Mouse (Mus musculus) CH12.LX (cell line): ENCODE measurements at regions not wholly inside any gene's neighbourhood (a gene's known extent, or its start where the extent isn't known, plus 50 kb on each side); places are given as distances from the start of the nearest gene placed in this dataset.

ENCODE experiments used
- DNase-seq: peaks from one replicate; pipeline ENCODE4 v3.0.0-alpha.2; 2013; ENCODE audit errors: extremely low read depth
- H3K27ac ChIP-seq: 2 replicates; pipeline ENCODE4 v1.5.1; 2012; ENCODE audit warnings: low read depth, mild to moderate bottlenecking, control low read depth, moderate library complexity; ENCODE audit not compliant: insufficient read depth
- H3K27me3 ChIP-seq: replicated peaks from 2 replicates; pipeline ENCODE3; 2012; ENCODE audit warnings: inconsistent platforms
- H3K36me3 ChIP-seq, 2 experiments: replicated peaks in 1 of 2; 2 replicates each; pipeline versions ENCODE3 to v1.6.1; 2012; ENCODE audit warnings: inconsistent platforms in 1 of 2, low read length in 1 of 2, mild to moderate bottlenecking in 1 of 2, mixed read lengths in 1 of 2, moderate library complexity in 1 of 2; ENCODE audit not compliant: control insufficient read depth in 1 of 2, insufficient read depth in 1 of 2
- H3K4me1 ChIP-seq, 2 experiments: 2 replicates each; pipeline ENCODE4 v1.6.1; 2012; ENCODE audit warnings: inconsistent platforms in 1 of 2, moderate library complexity in 1 of 2; ENCODE audit not compliant: insufficient read depth in 2 of 2, control insufficient read depth in 1 of 2
- H3K4me2 ChIP-seq: 2 replicates; pipeline ENCODE4 v1.6.1; 2012; ENCODE audit warnings: low read depth, mild to moderate bottlenecking, control low read depth; ENCODE audit not compliant: poor library complexity, insufficient read depth, severe bottlenecking
- H3K4me3 ChIP-seq, 3 experiments: fragments of 150-350 bp in 1 of 3; sonication (generic) in 1 of 3; replicated peaks in 1 of 3; 2 replicates each; pipeline versions ENCODE3 to v1.5.1; 2011 to 2012; ENCODE audit warnings: low read depth in 2 of 3, low read length in 2 of 3, mild to moderate bottlenecking in 2 of 3, moderate library complexity in 2 of 3, control low read depth in 1 of 3, improper control_type of control experiment in 1 of 3, inconsistent platforms in 1 of 3, mixed read lengths in 1 of 3; ENCODE audit not compliant: poor library complexity in 1 of 3
- H3K79me2 ChIP-seq: replicated peaks from 2 replicates; pipeline ENCODE4 v1.6.1; 2012; ENCODE audit warnings: mild to moderate bottlenecking, moderate library complexity; ENCODE audit not compliant: control insufficient read depth, poor library complexity, insufficient read depth, severe bottlenecking; ENCODE audit errors: extremely low read depth
- H3K9ac ChIP-seq: 2 replicates; pipeline ENCODE4 v1.6.1; 2012; ENCODE audit warnings: low read depth, mild to moderate bottlenecking, control low read depth, moderate library complexity; ENCODE audit not compliant: insufficient read depth
- H3K9me3 ChIP-seq: replicated peaks from 2 replicates; pipeline ENCODE3; 2012; ENCODE audit warnings: low read length, inconsistent platforms, mixed read lengths
- BHLHE40 ChIP-seq: IDR thresholded peaks from 2 replicates; pipeline ENCODE4 v1.6.1; 2011; ENCODE audit warnings: mild to moderate bottlenecking, low read depth, low read length, improper control_type of control experiment
- CHD2 ChIP-seq: IDR thresholded peaks from 2 replicates; pipeline ENCODE4 v1.6.1; 2011; ENCODE audit warnings: low read length, improper control_type of control experiment
- CTCF ChIP-seq, 2 experiments: IDR thresholded peaks in 1 of 2; conservative IDR thresholded peaks in 1 of 2; 2 replicates each; pipeline ENCODE4 v1.5.1; 2011 to 2012; ENCODE audit warnings: low read depth in 2 of 2, low read length in 2 of 2, improper control_type of control experiment in 1 of 2, inconsistent platforms in 1 of 2, mild to moderate bottlenecking in 1 of 2, moderate library complexity in 1 of 2
- E2F4 ChIP-seq: IDR thresholded peaks from 2 replicates; pipeline ENCODE4 v1.6.1; 2011; ENCODE audit warnings: low read depth, low read length, improper control_type of control experiment; ENCODE audit not compliant: insufficient replicate concordance
- ELF1 ChIP-seq: IDR thresholded peaks from 2 replicates; pipeline ENCODE4 v1.6.1; 2014; ENCODE audit warnings: low read depth, mild to moderate bottlenecking, inconsistent platforms, low read length, improper control_type of control experiment
- EP300 ChIP-seq: IDR thresholded peaks from 2 replicates; pipeline ENCODE4 v1.6.1; 2011; ENCODE audit warnings: low read length, improper control_type of control experiment
- ETS1 ChIP-seq: conservative IDR thresholded peaks from 2 replicates; pipeline ENCODE4 v1.6.1; 2012; ENCODE audit warnings: low read depth, mild to moderate bottlenecking, inconsistent platforms, low read length, improper control_type of control experiment, moderate library complexity
- HCFC1 ChIP-seq: IDR thresholded peaks from 2 replicates; pipeline ENCODE4 v1.6.1; 2012; ENCODE audit warnings: low read depth, mild to moderate bottlenecking, inconsistent platforms, low read length, improper control_type of control experiment
- IRF4 ChIP-seq: IDR thresholded peaks from 2 replicates; pipeline ENCODE4 v1.6.1; 2014; ENCODE audit warnings: low read depth, mild to moderate bottlenecking, inconsistent platforms, low read length, improper control_type of control experiment
- JUN ChIP-seq: IDR thresholded peaks from 2 replicates; pipeline ENCODE4 v1.6.1; 2011; ENCODE audit warnings: low read depth, mild to moderate bottlenecking, low read length, improper control_type of control experiment, moderate library complexity; ENCODE audit not compliant: insufficient read depth
- JUND ChIP-seq: conservative IDR thresholded peaks from 2 replicates; pipeline ENCODE4 v1.6.1; 2011; ENCODE audit warnings: low read depth, low read length, improper control_type of control experiment
- KAT2A ChIP-seq: IDR thresholded peaks from 2 replicates; pipeline ENCODE4 v1.6.1; 2012; ENCODE audit warnings: low read length, improper control_type of control experiment, inconsistent platforms; ENCODE audit not compliant: insufficient replicate concordance
- MAX ChIP-seq: IDR thresholded peaks from 2 replicates; pipeline ENCODE4 v1.6.1; 2011; ENCODE audit warnings: low read length, improper control_type of control experiment
- MAZ ChIP-seq: IDR thresholded peaks from 2 replicates; pipeline ENCODE4 v1.6.1; 2012; ENCODE audit warnings: low read depth, mild to moderate bottlenecking, inconsistent platforms, low read length, improper control_type of control experiment, moderate library complexity
- MEF2A ChIP-seq: IDR thresholded peaks from 2 replicates; pipeline ENCODE4 v1.6.1; 2014; ENCODE audit warnings: low read depth, mild to moderate bottlenecking, inconsistent platforms, low read length, improper control_type of control experiment, borderline replicate concordance
- MXI1 ChIP-seq: IDR thresholded peaks from 2 replicates; pipeline ENCODE4 v1.6.1; 2011; ENCODE audit warnings: mild to moderate bottlenecking, low read depth, low read length, improper control_type of control experiment
- MYC ChIP-seq: IDR thresholded peaks from 2 replicates; pipeline ENCODE4 v1.6.1; 2011; ENCODE audit warnings: low read depth, mild to moderate bottlenecking, improper control_type of control experiment, low read length
- NELFE ChIP-seq: IDR thresholded peaks from 2 replicates; pipeline ENCODE4 v1.6.1; 2011; ENCODE audit warnings: low read depth, low read length, improper control_type of control experiment
- PAX5 ChIP-seq: IDR thresholded peaks from 2 replicates; pipeline ENCODE4 v1.6.1; 2012; ENCODE audit warnings: low read length, inconsistent platforms, mixed read lengths
- POLR2A ChIP-seq: IDR thresholded peaks from 2 replicates; pipeline ENCODE4 v1.6.1; 2011; ENCODE audit warnings: low read depth, mild to moderate bottlenecking, improper control_type of control experiment, low read length
- POLR2AphosphoS2 ChIP-seq: IDR thresholded peaks from 2 replicates; pipeline ENCODE4 v1.6.1; 2011; ENCODE audit warnings: low read depth, low read length, improper control_type of control experiment
- RCOR1 ChIP-seq: conservative IDR thresholded peaks from 2 replicates; pipeline ENCODE4 v1.6.1; 2012; ENCODE audit warnings: low read depth, mild to moderate bottlenecking, inconsistent platforms, low read length, improper control_type of control experiment
- SIN3A ChIP-seq: IDR thresholded peaks from 2 replicates; pipeline ENCODE4 v1.6.1; 2012; ENCODE audit warnings: low read length, improper control_type of control experiment, inconsistent platforms
- SMC3 ChIP-seq: IDR thresholded peaks from 2 replicates; pipeline ENCODE4 v1.6.1; 2011; ENCODE audit warnings: low read depth, low read length, improper control_type of control experiment
- TBP ChIP-seq: conservative IDR thresholded peaks from 2 replicates; pipeline ENCODE4 v1.6.1; 2011; ENCODE audit warnings: low read depth, low read length, improper control_type of control experiment
- TCF12 ChIP-seq: IDR thresholded peaks from 2 replicates; pipeline ENCODE4 v1.6.1; 2014; ENCODE audit warnings: low read depth, mild to moderate bottlenecking, inconsistent platforms, low read length, improper control_type of control experiment
- UBTF ChIP-seq: IDR thresholded peaks from 2 replicates; pipeline ENCODE4 v1.6.1; 2012; ENCODE audit warnings: low read depth, mild to moderate bottlenecking, inconsistent platforms, low read length, improper control_type of control experiment, moderate library complexity
- USF2 ChIP-seq: conservative IDR thresholded peaks from 2 replicates; pipeline ENCODE4 v1.6.1; 2011; ENCODE audit warnings: low read depth, low read length, improper control_type of control experiment
- ZC3H11A ChIP-seq: IDR thresholded peaks from 2 replicates; pipeline ENCODE4 v1.6.1; 2012; ENCODE audit warnings: low read depth, mild to moderate bottlenecking, inconsistent platforms, low read length, improper control_type of control experiment
- ZMIZ1 ChIP-seq: IDR thresholded peaks from 2 replicates; pipeline ENCODE4 v1.6.1; 2012; ENCODE audit warnings: low read depth, mild to moderate bottlenecking, inconsistent platforms, low read length, improper control_type of control experiment
- dilution Hi-C: fragments of 300-500 bp; cut with MboI; formaldehyde crosslinking; loops from 2 replicates; pipeline ENCODE4 v1.14.3; 2020; ENCODE audit warnings: low sequenced_read_pairs; ENCODE audit not compliant: extremely low pct_unique_long_range_greater_than_20kb, extremely low pct_ligation_motif_present
- in situ Hi-C: fragments of 300-500 bp; cut with MboI; formaldehyde crosslinking; loops from 3 replicates; pipeline ENCODE4 v1.14.3; 2019; ENCODE audit warnings: low sequenced_read_pairs, low pct_ligation_motif_present, low pct_unique_long_range_greater_than_20kb, mixed read lengths

DNA sequence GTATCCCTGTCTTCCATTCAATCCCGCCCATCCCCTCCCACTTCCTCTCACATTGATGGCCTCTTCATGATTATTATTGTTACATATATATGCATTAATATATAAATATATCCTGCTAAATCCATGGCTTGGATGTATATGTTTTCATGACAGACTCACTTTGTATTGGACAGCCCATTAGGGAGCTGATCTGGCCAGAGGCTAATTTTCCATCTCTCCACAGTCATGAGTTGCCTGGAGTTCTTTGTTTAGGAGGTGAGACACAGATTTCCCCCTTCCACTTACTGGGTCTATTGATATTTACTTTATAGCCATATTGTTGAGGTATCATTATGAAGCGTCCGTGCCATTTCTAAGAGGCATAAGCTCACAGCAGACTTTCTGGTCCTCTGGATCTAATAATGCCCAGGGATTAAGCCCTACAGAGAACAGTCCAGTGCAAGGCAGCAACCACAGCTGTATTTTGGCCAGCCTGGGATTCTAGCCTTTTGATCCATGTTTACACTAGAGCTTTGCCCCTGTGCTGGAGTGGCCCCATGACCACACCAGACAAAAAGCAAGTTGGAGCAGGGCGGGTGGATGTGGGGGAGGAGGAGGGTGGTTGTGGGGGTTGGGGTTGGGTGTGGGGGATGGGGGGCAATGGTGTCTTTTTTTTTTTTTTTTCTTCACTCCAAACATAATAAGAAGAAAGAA is 878.3 kb upstream of the Car8 start:
- no peaks in the 10 kb centered on the region for H3K9me3 ChIP-seq
- dilution Hi-C loops (no loop called here), in situ Hi-C loops (no loop called here)
- H3K36me3 ChIP-seq, result no peaks in the 10 kb centered on the region
- TF ChIP-seq PAX5 (no peak), ETS1 (no peak), POLR2A (no peak), UBTF (no peak), E2F4 (no peak), RCOR1 (no peak), EP300 (no peak), MXI1 (no peak), JUN (no peak), ZMIZ1 (no peak), POLR2AphosphoS2 (no peak), CTCF (conservative IDR thresholded peaks at IDR 0.05 in 1 of 2, IDR thresholded peaks at IDR 0.05 in 1 of 2; ENCODE audit: low read depth in 2 of 2, low read length in 2 of 2) (no peak), SMC3 (no peak), CHD2 (no peak), MYC (no peak), ZC3H11A (no peak)
- no peak for DNase-seq
- peaks cover 5 to 44% of the 10 kb centered on the region in 2 experiments; a peak in 3 of 4 replicates for H3K4me1 ChIP-seq
- H3K79me2 ChIP-seq, result no peaks in the 10 kb centered on the region
- no peaks in the 10 kb centered on the region for H3K27me3 ChIP-seq
- no peak overlapping the region for H3K4me3 ChIP-seq
- no peak overlapping the region for H3K27ac ChIP-seq
- no peak overlapping the region for H3K9ac ChIP-seq
- no peak overlapping the region for H3K4me2 ChIP-seq

DNA sequence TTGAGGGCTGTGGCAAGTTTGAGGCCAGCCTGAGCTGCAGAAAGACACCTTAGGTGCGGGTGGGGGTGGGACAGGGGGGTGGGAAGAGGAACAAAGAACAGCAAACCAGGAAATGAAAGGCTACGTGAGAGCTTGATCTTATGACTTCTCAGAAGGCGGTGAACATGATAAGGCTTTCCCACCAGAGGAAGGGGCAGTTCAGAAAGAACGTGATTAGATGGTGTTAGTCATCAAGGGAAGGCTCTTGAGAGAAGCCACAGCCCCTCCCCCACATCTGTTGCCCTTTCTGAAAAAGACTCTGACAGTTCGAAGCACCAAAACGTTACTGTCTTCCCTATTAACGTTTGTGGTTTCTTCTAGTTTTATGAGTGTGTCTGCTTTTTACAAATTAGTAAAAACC is 877.0 kb upstream of the Car8 start:
- H3K9me3 ChIP-seq, result no peaks in the 10 kb centered on the region
- H3K79me2 ChIP-seq, result no peaks in the 10 kb centered on the region
- TF ChIP-seq HCFC1 (peak; percentile 46; the same call in 1 of the 2 replicates), JUND (peak; percentile 69), KAT2A (no peak), MEF2A (peak; percentile 83), NELFE (no peak), ETS1 (peak; percentile 98), EP300 (peak; percentile 81), USF2 (no peak), ELF1 (peak; percentile 81), MXI1 (peak; percentile 43; the same call in 1 of the 2 replicates), CHD2 (peak; percentile 92), UBTF (no peak), POLR2AphosphoS2 (no peak), SIN3A (peak; percentile 66; the same call in 1 of the 2 replicates), IRF4 (peak; percentile 86), JUN (peak; percentile 42; the same call in 1 of the 2 replicates), TCF12 (peak; percentile 69; the same call in 1 of the 2 replicates), BHLHE40 (peak; percentile 98), TBP (0 out of 2 replicates have a peak, but pooled peaks have one; percentile 34), MAZ (0 out of 2 replicates have a peak, but pooled peaks have one; percentile 59), MYC (0 out of 2 replicates have a peak, but pooled peaks have one; percentile 46), MAX (peak; percentile 78)
- H3K9ac ChIP-seq, result peak overlapping the region; percentile 2; the same call in 1 of the 2 replicates
- no peak overlapping the region for H3K27ac ChIP-seq
- peak overlapping the region; percentile 79 for H3K4me2 ChIP-seq
- no peak overlapping the region for H3K4me3 ChIP-seq
- peak; percentile 95 for DNase-seq
- H3K4me1 ChIP-seq, result peaks cover 5 to 44% of the 10 kb centered on the region in 2 experiments; a peak in 3 of 4 replicates
- H3K36me3 ChIP-seq, result no peaks in the 10 kb centered on the region
- H3K27me3 ChIP-seq, result no peaks in the 10 kb centered on the region
- dilution Hi-C loops (no loop called here), in situ Hi-C loops (no loop called here)
